Mouse (Mus musculus) gastrocnemius, postnatal 36 days (tissue): ENCODE results near the gene Gm8251. TPM values are rescaled to one million over a fixed set of nuclear protein-coding genes. Genes with fewer than 3 reads are reported as not detected.
"Not testable (repeated sequence)": the region's sequence is repeated elsewhere in the genome, so short reads cannot be mapped to it uniquely, and the experiment has no call there.

ENCODE experiments used
- DNase-seq, 2 experiments: peaks; one replicate each; pipeline ENCODE4 v3.0.0; 2022
- intact Hi-C: fragments of 180-260 bp; cut with DNase I; formaldehyde crosslinking; loops from one replicate; pipeline ENCODE4 v1.15.1; 2025
- long read RNA-seq, 2 experiments: library from polyadenylated mRNA; stranded (forward); transcript quantifications; one replicate each; pipeline ENCODE4 v2.0.0; 2021
- total RNA-seq, 2 experiments: library from RNA; stranded (reverse); gene quantifications; 2 replicates each; pipeline ENCODE4 v1.2.3; 2021

The Gm8251 gene
- total RNA-seq: not detected
- long read RNA-seq, experiment 1: 0 reads
- long read RNA-seq, experiment 2: 0 reads

- intact Hi-C loops: loop anchor here (5.0 kb wide), 1 partner anchor 300 kb away; no protein-coding TSS in a partner anchor
- DNase-seq: no peak
Observed at GRCm38 (mm10) chr1:44061836-44062235, at the start of gene Gm8251. TSS of gene Gm8251 (minus strand) at chr1:44061936.

- intact Hi-C loops: loop anchor here (5.0 kb wide), 1 partner anchor 44 kb away; the partner anchor contains the start of gene Ercc5
Observed at GRCm38 (mm10) chr1:44102939-44103338, 41.2 kb upstream of the Gm8251 start.

GRCm38 (mm10) chr1:44102259-44102717 is 40.6 kb upstream of the Gm8251 start, which contains the start of gene Tex30:
TSS of gene Tex30 (minus strand) at chr1:44102441.
- peak; percentile 84 to 90 for DNase-seq
- intact Hi-C loops: loop anchor here (5.0 kb wide), 1 partner anchor 45 kb away; the partner anchor contains the start of gene Ercc5

More at GRCm38 (mm10) chr1:44102939-44103338, 41.2 kb upstream of the Gm8251 start:
- no peak for DNase-seq

GRCm38 (mm10) chr1:44101448-44102225 is 39.9 kb upstream of the Gm8251 start:
- intact Hi-C loops: loop anchor here (5.0 kb wide), 1 partner anchor 46 kb away; the partner anchor contains the start of gene Ercc5
- no peak for DNase-seq

GRCm38 (mm10) chr1:44064625-44065024 is 2.9 kb upstream of the Gm8251 start:
- DNase-seq: peak in 1 of 2 experiments; percentile 24
- intact Hi-C loops: loop anchor here (2.0 to 5.0 kb wide), 2 partner anchors 162 to 302 kb away; no protein-coding TSS in a partner anchor

GRCm38 (mm10) chr1:44063439-44063838 is 1.7 kb upstream of the Gm8251 start:
- intact Hi-C loops: loop anchor here (5.0 kb wide), 1 partner anchor 301 kb away; no protein-coding TSS in a partner anchor
- no peak for DNase-seq

- intact Hi-C loops: no loop called here
Observed at GRCm38 (mm10) chr1:44057805-44058204, 3.9 kb downstream of the Gm8251 start.

GRCm38 (mm10) chr1:44046556-44046955 is 15.2 kb downstream of the Gm8251 start:
- no peak for DNase-seq
- intact Hi-C loops: loop anchor here (5.0 kb wide), 1 partner anchor 284 kb away; no protein-coding TSS in a partner anchor

More at GRCm38 (mm10) chr1:44057805-44058204, 3.9 kb downstream of the Gm8251 start:
- no peak for DNase-seq

GRCm38 (mm10) chr1:44045689-44046088 is 16.0 kb downstream of the Gm8251 start:
- intact Hi-C loops: loop anchor here (5.0 kb wide), 1 partner anchor 283 kb away; no protein-coding TSS in a partner anchor

GRCm38 (mm10) chr1:44042555-44042915 is 19.2 kb downstream of the Gm8251 start:
- intact Hi-C loops: loop anchor here (5.0 kb wide), 1 partner anchor 140 kb away; no protein-coding TSS in a partner anchor
- no peak for DNase-seq

More at GRCm38 (mm10) chr1:44045689-44046088, 16.0 kb downstream of the Gm8251 start:
- not testable (repeated sequence) for DNase-seq

- intact Hi-C loops: loop anchor here (1.0 to 5.0 kb wide), 2 partner anchors 23 to 140 kb away; no protein-coding TSS in a partner anchor
- peak in 1 of 2 experiments; percentile 50 for DNase-seq
Observed at GRCm38 (mm10) chr1:44041797-44042554, 19.8 kb downstream of the Gm8251 start.

- no peak for DNase-seq
- intact Hi-C loops: no loop called here
Observed at GRCm38 (mm10) chr1:44032948-44033347, 28.8 kb downstream of the Gm8251 start.

- intact Hi-C loops: no loop called here
- DNase-seq: no peak
Observed at GRCm38 (mm10) chr1:44032213-44032612, 29.5 kb downstream of the Gm8251 start.

GRCm38 (mm10) chr1:44027651-44028050 is 34.1 kb downstream of the Gm8251 start:
- no peak for DNase-seq
- intact Hi-C loops: no loop called here

- intact Hi-C loops: no loop called here
Observed at GRCm38 (mm10) chr1:44022656-44023055, 39.1 kb downstream of the Gm8251 start.

GRCm38 (mm10) chr1:44019934-44020333 is 41.8 kb downstream of the Gm8251 start, which contains the start of gene Mettl21c:
TSS of gene Mettl21c (minus strand) at chr1:44020034.
- intact Hi-C loops: loop anchor here (1.0 kb wide), 1 partner anchor 21 kb away; no protein-coding TSS in a partner anchor

More at GRCm38 (mm10) chr1:44022656-44023055, 39.1 kb downstream of the Gm8251 start:
- no peak for DNase-seq

GRCm38 (mm10) chr1:44015556-44015955 is 46.2 kb downstream of the Gm8251 start:
- intact Hi-C loops: no loop called here
- no peak for DNase-seq

More at GRCm38 (mm10) chr1:44019934-44020333, 41.8 kb downstream of the Gm8251 start, which contains the start of gene Mettl21c:
- DNase-seq: no peak
